Mouse (Mus musculus): ENCODE results near the gene Slc7a5. TPM values are rescaled to one million over a fixed set of nuclear protein-coding genes. Genes with fewer than 3 reads are reported as not detected.

Slc7a5 gene
- polyA plus RNA-seq, 1 experiment = 1.9 TPM

- peaks cover 19% of the 10 kb centered on the region for H3K4me1 ChIP-seq (ENCODE audit: control insufficient read depth, insufficient read depth, low read length)
- H3K27ac ChIP-seq (ENCODE audit: insufficient read depth, low read depth, low read length) = no peak overlapping the region
- H3K4me3 ChIP-seq (ENCODE audit: insufficient read depth, low read length) = no peak overlapping the region
- TF ChIP-seq CTCF (IDR thresholded peaks at IDR 0.05; ENCODE audit: low read depth, low read length) (0 out of 2 replicates have a peak, but pooled peaks have one; percentile 19), POLR2A (IDR thresholded peaks at IDR 0.05; ENCODE audit: borderline replicate concordance, low read depth, low read length) (no peak)
These were observed 19.8 kb upstream of the Slc7a5 start for GRCm38 (mm10) chr8:121927316-121927715.

DNA sequence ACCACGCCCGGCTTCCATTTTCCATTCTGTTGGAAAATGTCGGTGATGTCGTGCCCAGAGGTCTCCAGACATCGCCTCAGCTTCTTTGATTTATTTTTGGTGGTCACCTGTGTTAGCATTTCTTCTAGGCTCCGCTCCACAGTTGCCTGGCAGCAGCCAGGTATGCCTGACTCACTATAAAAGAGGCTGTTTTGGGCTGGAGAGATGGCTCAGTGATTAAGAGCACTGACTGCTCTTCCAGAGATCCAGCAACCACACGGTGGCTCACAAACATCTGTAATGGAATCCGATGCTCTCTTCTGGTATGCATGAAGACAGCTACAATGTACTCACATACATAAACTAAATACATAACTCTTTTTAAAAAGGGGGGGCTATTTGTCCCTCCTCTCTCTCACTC, 18.8 kb upstream of the Slc7a5 start:
- no peak overlapping the region for H3K4me3 ChIP-seq (ENCODE audit: insufficient read depth, low read length)
- no peak for TF ChIP-seq POLR2A (IDR thresholded peaks at IDR 0.05; ENCODE audit: borderline replicate concordance, low read depth, low read length)
- no peak for TF ChIP-seq CTCF (IDR thresholded peaks at IDR 0.05; ENCODE audit: low read depth, low read length)
- peaks cover 16% of the 10 kb centered on the region for H3K4me1 ChIP-seq (ENCODE audit: control insufficient read depth, insufficient read depth, low read length)
- no peak overlapping the region for H3K27ac ChIP-seq (ENCODE audit: insufficient read depth, low read depth, low read length)

GRCm38 (mm10) chr8:121925624-121926023, 18.1 kb upstream of the Slc7a5 start:
- H3K4me3 ChIP-seq (ENCODE audit: insufficient read depth, low read length) = no peak overlapping the region
- TF ChIP-seq POLR2A (IDR thresholded peaks at IDR 0.05; ENCODE audit: borderline replicate concordance, low read depth, low read length) (no peak), CTCF (IDR thresholded peaks at IDR 0.05; ENCODE audit: low read depth, low read length) (peak; percentile 98)
- peaks cover 14% of the 10 kb centered on the region for H3K4me1 ChIP-seq (ENCODE audit: control insufficient read depth, insufficient read depth, low read length)
- H3K27ac ChIP-seq (ENCODE audit: insufficient read depth, low read depth, low read length) = no peak overlapping the region

- TF ChIP-seq CTCF (IDR thresholded peaks at IDR 0.05; ENCODE audit: low read depth, low read length) = no peak
- no peak for TF ChIP-seq POLR2A (IDR thresholded peaks at IDR 0.05; ENCODE audit: borderline replicate concordance, low read depth, low read length)
- Histone ChIP-seq H3K27ac (ENCODE audit: insufficient read depth, low read depth, low read length) (no peak overlapping the region), H3K4me3 (ENCODE audit: insufficient read depth, low read length) (no peak overlapping the region), H3K4me1 (ENCODE audit: control insufficient read depth, insufficient read depth, low read length) (peaks cover 6% of the 10 kb centered on the region)
These were observed 17.2 kb upstream of the Slc7a5 start for GRCm38 (mm10) chr8:121924681-121925080.

DNA sequence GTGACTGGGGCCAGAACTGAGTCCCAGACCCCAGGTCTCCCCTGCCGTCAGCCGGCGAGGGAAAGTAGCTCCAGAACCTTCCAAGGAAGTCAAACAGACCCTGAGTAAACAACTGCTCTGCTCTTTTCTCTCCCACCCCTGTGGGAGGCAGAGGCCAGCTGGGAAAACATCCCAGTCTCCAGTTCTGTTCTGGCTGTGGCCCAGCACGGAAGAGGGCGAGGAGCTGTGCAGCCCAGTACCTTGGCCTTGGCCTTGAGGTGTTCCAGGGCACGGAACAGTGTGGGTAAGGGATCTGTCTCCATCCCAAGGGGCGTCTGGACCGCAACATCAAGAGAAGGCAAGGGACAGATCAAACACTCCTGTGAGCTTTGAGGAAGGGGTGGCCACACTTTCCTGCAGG, 14.6 kb upstream of the Slc7a5 start:
- TF ChIP-seq CTCF (IDR thresholded peaks at IDR 0.05; ENCODE audit: low read depth, low read length) (no peak), POLR2A (IDR thresholded peaks at IDR 0.05; ENCODE audit: borderline replicate concordance, low read depth, low read length) (no peak)
- Histone ChIP-seq H3K4me3 (ENCODE audit: insufficient read depth, low read length) (no peak overlapping the region), H3K4me1 (ENCODE audit: control insufficient read depth, insufficient read depth, low read length) (no peaks in the 10 kb centered on the region), H3K27ac (ENCODE audit: insufficient read depth, low read depth, low read length) (no peak overlapping the region)

DNA sequence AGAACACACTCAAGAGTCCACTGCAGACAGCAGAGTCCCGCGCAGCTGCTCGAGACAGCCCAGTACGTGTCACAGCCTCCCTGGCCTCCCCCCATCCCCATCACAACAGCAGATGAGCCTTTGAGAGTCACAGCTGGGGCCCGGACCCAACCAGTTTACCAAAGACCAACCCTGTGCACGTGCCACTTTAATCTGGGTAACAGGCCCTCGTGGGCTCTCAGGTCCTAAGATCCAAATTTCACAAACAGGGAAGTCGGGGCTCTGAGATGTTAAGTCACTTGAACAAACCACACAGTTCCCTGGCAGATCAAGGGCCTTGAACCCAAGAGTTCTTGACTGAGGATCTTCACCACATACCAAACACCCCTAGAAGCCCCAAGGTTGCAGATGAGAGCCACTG, 14.1 kb upstream of the Slc7a5 start:
- TF ChIP-seq CTCF (IDR thresholded peaks at IDR 0.05; ENCODE audit: low read depth, low read length) = no peak
- TF ChIP-seq POLR2A (IDR thresholded peaks at IDR 0.05; ENCODE audit: borderline replicate concordance, low read depth, low read length) = no peak
- Histone ChIP-seq H3K4me3 (ENCODE audit: insufficient read depth, low read length) (no peak overlapping the region), H3K4me1 (ENCODE audit: control insufficient read depth, insufficient read depth, low read length) (no peaks in the 10 kb centered on the region), H3K27ac (ENCODE audit: insufficient read depth, low read depth, low read length) (no peak overlapping the region)

- no peak overlapping the region for H3K4me3 ChIP-seq (ENCODE audit: insufficient read depth, low read length)
- TF ChIP-seq CTCF (IDR thresholded peaks at IDR 0.05; ENCODE audit: low read depth, low read length) = no peak
- no peak for TF ChIP-seq POLR2A (IDR thresholded peaks at IDR 0.05; ENCODE audit: borderline replicate concordance, low read depth, low read length)
- H3K27ac ChIP-seq (ENCODE audit: insufficient read depth, low read depth, low read length) = no peak overlapping the region
These were observed 12.2 kb upstream of the Slc7a5 start for GRCm38 (mm10) chr8:121919731-121920130.

DNA sequence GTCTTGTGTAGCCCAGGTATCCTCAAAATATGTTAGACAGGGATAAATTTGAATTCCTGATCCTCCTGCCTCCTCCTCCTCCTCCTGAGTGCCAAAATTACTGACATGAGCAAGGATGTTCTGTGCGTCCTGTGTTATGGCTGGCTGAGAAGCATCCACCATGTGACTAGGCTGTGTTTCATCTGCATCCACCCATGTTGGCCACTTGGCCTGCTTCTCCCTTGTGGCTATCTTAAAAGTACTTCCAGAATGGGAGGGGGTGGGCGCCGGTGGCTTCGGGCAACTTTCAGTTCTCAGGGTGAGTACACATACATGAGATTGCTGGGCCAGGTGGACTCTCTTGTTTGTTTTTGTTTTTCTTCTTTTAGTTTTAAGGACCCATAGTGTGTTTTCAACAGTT, 11.7 kb upstream of the Slc7a5 start:
- H3K4me1 ChIP-seq (ENCODE audit: control insufficient read depth, insufficient read depth, low read length) = no peaks in the 10 kb centered on the region
- H3K4me3 ChIP-seq (ENCODE audit: insufficient read depth, low read length) = no peak overlapping the region
- TF ChIP-seq CTCF (IDR thresholded peaks at IDR 0.05; ENCODE audit: low read depth, low read length) = no peak
- no peak for TF ChIP-seq POLR2A (IDR thresholded peaks at IDR 0.05; ENCODE audit: borderline replicate concordance, low read depth, low read length)

More at GRCm38 (mm10) chr8:121919731-121920130, 12.2 kb upstream of the Slc7a5 start:
- H3K4me1 ChIP-seq (ENCODE audit: control insufficient read depth, insufficient read depth, low read length) = no peaks in the 10 kb centered on the region

GRCm38 (mm10) chr8:121913378-121913777, 5.9 kb upstream of the Slc7a5 start:
- Histone ChIP-seq H3K27ac (ENCODE audit: insufficient read depth, low read depth, low read length) (no peak overlapping the region), H3K4me1 (ENCODE audit: control insufficient read depth, insufficient read depth, low read length) (peaks cover 5% of the 10 kb centered on the region; the same call in 1 of the 2 replicates), H3K4me3 (ENCODE audit: insufficient read depth, low read length) (no peak overlapping the region)
- TF ChIP-seq CTCF (IDR thresholded peaks at IDR 0.05; ENCODE audit: low read depth, low read length) (no peak), POLR2A (IDR thresholded peaks at IDR 0.05; ENCODE audit: borderline replicate concordance, low read depth, low read length) (no peak)

More for the DNA sequence above, 11.7 kb upstream of the Slc7a5 start:
- H3K27ac ChIP-seq (ENCODE audit: insufficient read depth, low read depth, low read length) = no peak overlapping the region

- TF ChIP-seq CTCF (IDR thresholded peaks at IDR 0.05; ENCODE audit: low read depth, low read length) (no peak), POLR2A (IDR thresholded peaks at IDR 0.05; ENCODE audit: borderline replicate concordance, low read depth, low read length) (no peak)
- Histone ChIP-seq H3K27ac (ENCODE audit: insufficient read depth, low read depth, low read length) (no peak overlapping the region), H3K4me1 (ENCODE audit: control insufficient read depth, insufficient read depth, low read length) (peaks cover 10% of the 10 kb centered on the region; the same call in 1 of the 2 replicates)
These were observed 5.3 kb upstream of the Slc7a5 start for GRCm38 (mm10) chr8:121912831-121913230.

DNA sequence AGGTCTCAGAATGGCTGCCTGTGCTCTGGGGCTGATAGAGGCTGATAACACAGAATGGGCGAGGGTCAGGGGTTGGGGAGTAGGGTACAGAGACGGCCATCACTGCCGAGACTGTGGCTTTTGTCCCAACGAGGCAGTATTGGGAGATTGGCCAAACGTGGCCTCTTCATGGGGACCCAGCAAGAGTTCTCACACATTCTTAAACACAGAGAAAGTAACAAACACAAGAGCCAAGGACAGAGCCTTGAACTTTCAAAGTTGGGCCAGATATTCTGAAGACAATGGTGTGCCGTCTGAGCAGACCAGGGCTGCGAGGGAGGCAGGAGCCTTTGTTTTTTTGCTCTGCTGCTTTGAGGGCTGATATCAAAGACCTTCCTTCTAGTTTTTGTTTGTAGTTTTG, 4.5 kb upstream of the Slc7a5 start:
- no peak overlapping the region for H3K4me3 ChIP-seq (ENCODE audit: insufficient read depth, low read length)
- H3K4me1 ChIP-seq (ENCODE audit: control insufficient read depth, insufficient read depth, low read length) = peaks cover 11% of the 10 kb centered on the region; the same call in 1 of the 2 replicates
- no peak for TF ChIP-seq CTCF (IDR thresholded peaks at IDR 0.05; ENCODE audit: low read depth, low read length)
- TF ChIP-seq POLR2A (IDR thresholded peaks at IDR 0.05; ENCODE audit: borderline replicate concordance, low read depth, low read length) = no peak
- no peak overlapping the region for H3K27ac ChIP-seq (ENCODE audit: insufficient read depth, low read depth, low read length)

More at GRCm38 (mm10) chr8:121912831-121913230, 5.3 kb upstream of the Slc7a5 start:
- H3K4me3 ChIP-seq (ENCODE audit: insufficient read depth, low read length) = no peak overlapping the region

All from bone marrow macrophage, adult 2 months (primary cell).